Mouse (Mus musculus) lung, adult 2 months (tissue): Measurements from ENCODE around the gene Slc19a2. TPM values are rescaled to one million over a fixed set of nuclear protein-coding genes. Genes with fewer than 3 reads are reported as not detected.

ENCODE experiments used
- DNase-seq: peaks from one replicate; pipeline ENCODE4 v3.0.0; 2022
- H3K4me1 ChIP-seq: fragments of 200-500 bp; 2 replicates; pipeline ENCODE4 v1.6.1; 2011; ENCODE audit warnings: low read length; ENCODE audit not compliant: control insufficient read depth, insufficient read depth
- H3K4me3 ChIP-seq: fragments of 200-500 bp; replicated peaks from 2 replicates; pipeline ENCODE3; 2011; ENCODE audit warnings: low read depth, mild to moderate bottlenecking, control low read depth, low read length; ENCODE audit errors: extremely low read depth
- CTCF ChIP-seq: fragments of 200-500 bp; IDR thresholded peaks from 2 replicates; pipeline ENCODE4 v1.5.1; 2011; ENCODE audit warnings: mild to moderate bottlenecking, low read length, control low read depth; ENCODE audit not compliant: insufficient read depth
- POLR2A ChIP-seq: fragments of 200-500 bp; IDR thresholded peaks from 2 replicates; pipeline ENCODE4 v1.6.1; 2011; ENCODE audit warnings: low read depth, mild to moderate bottlenecking, control low read depth, low read length, borderline replicate concordance; ENCODE audit errors: extremely low read depth
- WGBS: fragments of 180-500 bp; shearing (Covaris S2); methylation state at CpG from one replicate; pipeline ENCODE4 v1.1.7; 2018; 5-methylcytosine and 5-hydroxymethylcytosine counted together
- polyA plus RNA-seq: library from polyadenylated mRNA; depleted of rRNA; stranded (reverse); fragments of >200 nt; gene quantifications from 2 replicates; pipeline ENCODE4 v1.2.3, GENCODE M21; 2012; rRNA removed

The Slc19a2 gene
- 5.7 and 8.4 TPM in 2 replicates for polyA plus RNA-seq

GRCm38 (mm10) chr1:164248465-164249331, at the start of gene Slc19a2:
Gene Slc19a2 (plus strand): TSS chr1:164249046.
- peaks cover 9% of the 10 kb centered on the region; the same call in 1 of the 2 replicates for H3K4me1 ChIP-seq
- DNase-seq = peak; percentile 96
- TF ChIP-seq CTCF (no peak), POLR2A (peak; percentile 87; the same call in 1 of the 2 replicates)
- peak within 1 kb of the TSS; percentile 85 for H3K4me3 ChIP-seq
- under 1% methylated on average over 73 of the region's 79 CpGs for WGBS

GRCm38 (mm10) chr1:164199551-164199950, 49.3 kb upstream of the Slc19a2 start:
- WGBS = 82% methylated on average over 4 of the region's 4 CpGs
- DNase-seq = no peak
- no peak overlapping the region for H3K4me3 ChIP-seq
- TF ChIP-seq CTCF (no peak), POLR2A (no peak)
- H3K4me1 ChIP-seq = no peaks in the 10 kb centered on the region

GRCm38 (mm10) chr1:164208437-164208836, 40.4 kb upstream of the Slc19a2 start:
- WGBS = 30% methylated on average over 2 of the region's 2 CpGs
- DNase-seq = no peak
- no peak for TF ChIP-seq POLR2A
- TF ChIP-seq CTCF = no peak
- no peak overlapping the region for H3K4me3 ChIP-seq
- H3K4me1 ChIP-seq = no peaks in the 10 kb centered on the region

- TF ChIP-seq POLR2A (no peak), CTCF (no peak)
- H3K4me3 ChIP-seq = no peak overlapping the region
- no peaks in the 10 kb centered on the region for H3K4me1 ChIP-seq
- no peak for DNase-seq
- WGBS = 82% methylated on average over 4 of the region's 4 CpGs
Observed at GRCm38 (mm10) chr1:164210899-164211298, 37.9 kb upstream of the Slc19a2 start.

GRCm38 (mm10) chr1:164212686-164213085, 36.2 kb upstream of the Slc19a2 start:
- 78% methylated on average over 8 of the region's 8 CpGs for WGBS
- no peak for TF ChIP-seq POLR2A
- TF ChIP-seq CTCF = no peak
- DNase-seq = no peak
- H3K4me1 ChIP-seq = no peaks in the 10 kb centered on the region
- no peak overlapping the region for H3K4me3 ChIP-seq

GRCm38 (mm10) chr1:164214190-164214589, 34.7 kb upstream of the Slc19a2 start:
- Histone ChIP-seq H3K4me1 (no peaks in the 10 kb centered on the region), H3K4me3 (no peak overlapping the region)
- TF ChIP-seq POLR2A (no peak), CTCF (no peak)
- WGBS = 62% methylated on average over 8 of the region's 8 CpGs
- no peak for DNase-seq

- H3K4me3 ChIP-seq = no peak overlapping the region
- WGBS = 48% methylated on average over 3 of the region's 3 CpGs
- no peaks in the 10 kb centered on the region for H3K4me1 ChIP-seq
- TF ChIP-seq CTCF (no peak), POLR2A (no peak)
- no peak for DNase-seq
Observed at GRCm38 (mm10) chr1:164215097-164215496, 33.7 kb upstream of the Slc19a2 start.

- H3K4me1 ChIP-seq = no peaks in the 10 kb centered on the region
- no peak overlapping the region for H3K4me3 ChIP-seq
- no peak for DNase-seq
- no peak for TF ChIP-seq POLR2A
- TF ChIP-seq CTCF = no peak
- 56% methylated on average over 6 of the region's 6 CpGs for WGBS
Observed at GRCm38 (mm10) chr1:164215540-164215939, 33.3 kb upstream of the Slc19a2 start.

- no peak for TF ChIP-seq POLR2A
- no peak for TF ChIP-seq CTCF
- no peaks in the 10 kb centered on the region for H3K4me1 ChIP-seq
- no peak for DNase-seq
- H3K4me3 ChIP-seq = no peak overlapping the region
- 21% methylated on average over 15 of the region's 15 CpGs for WGBS
Observed at GRCm38 (mm10) chr1:164217791-164218685, 30.8 kb upstream of the Slc19a2 start.

GRCm38 (mm10) chr1:164220261-164220660, 28.6 kb upstream of the Slc19a2 start:
- no peak for TF ChIP-seq POLR2A
- no peak for TF ChIP-seq CTCF
- 85% methylated on average over 4 of the region's 4 CpGs for WGBS
- Histone ChIP-seq H3K4me1 (no peaks in the 10 kb centered on the region), H3K4me3 (no peak overlapping the region)
- no peak for DNase-seq
